Mouse (Mus musculus) megakaryocyte progenitor cell, adult 5-6 weeks (primary cell): ENCODE data around the gene Ptx4. TPM values are rescaled to one million over a fixed set of nuclear protein-coding genes. Genes with fewer than 3 reads are reported as not detected.

Experiments
- ATAC-seq: replicated peaks from 2 replicates; pipeline ENCODE4 v1.8.0; 2016; ENCODE audit warnings: mild to moderate bottlenecking, moderate TSS enrichment, inconsistent platforms; ENCODE audit not compliant: poor library complexity
- total RNA-seq, 2 experiments: library from RNA; stranded (forward) in 1 of 2; stranded (reverse) in 1 of 2; fragments of 157-497, 149-512 nt in 1 of 2; fragments of 200-1000 nt in 1 of 2; gene quantifications; 2 replicates each; pipeline versions ENCODE4 v1.2.3 to v1.2.4; 2015 to 2017

The Ptx4 gene
- not detected in 2 replicates for total RNA-seq (2015)
- total RNA-seq (2017) = not detected in 2 replicates

GRCm38 (mm10) chr17:25120406-25120805, at the start of gene Ptx4:
Gene Ptx4 (plus strand): TSS chr17:25120760.
- no peak for ATAC-seq

- ATAC-seq = no peak
Observed at GRCm38 (mm10) chr17:25076906-25077305, 43.7 kb upstream of the Ptx4 start.

- peak; percentile 42; the same call in 1 of the 2 replicates for ATAC-seq
Observed at GRCm38 (mm10) chr17:25077771-25078372, 42.7 kb upstream of the Ptx4 start.

GRCm38 (mm10) chr17:25080210-25080609, 40.4 kb upstream of the Ptx4 start:
- ATAC-seq = no peak

- no peak for ATAC-seq
Observed at GRCm38 (mm10) chr17:25080960-25081381, 39.6 kb upstream of the Ptx4 start.

GRCm38 (mm10) chr17:25082081-25082847, 38.3 kb upstream of the Ptx4 start:
- ATAC-seq = no peak

GRCm38 (mm10) chr17:25082887-25083286, 37.7 kb upstream of the Ptx4 start:
- ATAC-seq = no peak

DNA sequence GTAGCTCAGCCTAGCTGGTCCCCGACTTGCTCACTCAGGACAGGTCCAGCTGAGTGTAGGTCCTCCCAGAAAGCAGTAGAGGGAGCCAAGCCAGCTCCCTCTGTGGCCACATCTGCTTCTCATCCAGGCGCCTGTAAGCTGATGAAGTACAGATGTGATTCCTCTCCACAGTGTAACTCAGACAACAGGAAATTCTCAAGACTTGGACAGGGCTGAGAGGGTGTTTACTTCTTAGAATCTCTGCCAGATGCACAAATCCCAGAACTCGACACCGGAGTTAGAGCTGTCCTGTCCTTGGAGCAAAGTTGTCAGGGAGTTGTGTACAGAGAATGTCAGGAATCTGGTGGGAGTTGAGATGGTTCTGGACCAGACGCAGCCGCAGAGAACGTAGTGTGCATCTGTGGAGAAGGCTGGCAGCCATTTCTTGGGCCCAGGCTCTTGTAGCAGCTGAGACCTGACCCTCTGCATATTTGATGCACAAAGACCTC, 37.1 kb upstream of the Ptx4 start, which contains the start of gene Tmem204:
Tmem204 (minus strand) TSS at position 148 of the 488 bp plus-strand sequence.
- ATAC-seq = peak; percentile 23; the same call in 1 of the 2 replicates

DNA sequence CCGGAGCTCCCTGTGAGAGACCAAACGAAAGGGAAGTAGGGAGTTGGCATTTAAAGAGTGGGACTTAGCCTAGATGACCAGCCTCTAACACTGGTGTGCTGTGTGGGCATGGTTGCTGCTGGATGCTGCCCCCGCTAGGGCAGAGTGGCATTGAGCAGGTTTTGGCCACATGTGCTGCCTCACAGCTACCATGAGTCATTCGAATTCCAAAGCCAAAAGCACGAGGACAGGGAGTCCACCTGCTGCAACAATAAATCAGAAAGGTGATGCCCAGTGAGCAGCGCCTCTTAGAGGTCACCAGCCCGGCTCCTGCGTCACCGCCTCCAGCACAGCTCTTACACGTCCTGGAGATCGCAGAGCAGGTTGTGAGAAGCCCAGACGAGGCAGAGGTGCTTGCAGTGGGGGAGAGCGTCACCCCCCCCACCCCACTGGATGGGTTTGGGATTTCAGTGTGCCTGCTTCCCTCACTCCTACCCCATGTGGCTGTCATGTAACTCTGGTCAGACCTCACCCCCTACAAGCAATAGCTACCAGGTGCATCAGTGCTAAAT, 35.6 kb upstream of the Ptx4 start:
- no peak for ATAC-seq

DNA sequence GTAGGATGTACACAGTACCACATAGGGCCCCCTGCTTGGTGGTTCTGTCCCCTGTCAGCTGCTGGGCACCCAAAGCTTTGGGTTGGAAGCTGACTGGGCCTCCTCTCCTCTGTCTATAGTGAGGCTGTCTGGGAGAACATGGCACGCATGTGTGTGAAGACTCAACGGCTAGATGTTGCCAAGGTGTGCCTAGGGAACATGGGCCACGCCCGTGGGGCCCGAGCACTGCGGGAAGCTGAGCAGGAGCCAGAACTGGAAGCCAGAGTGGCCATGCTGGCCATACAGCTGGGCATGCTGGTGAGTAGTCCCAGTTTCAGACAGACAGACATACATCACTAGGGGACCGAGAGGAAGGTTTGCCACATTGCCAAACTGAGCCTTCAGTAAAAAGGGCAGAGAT, 33.8 kb upstream of the Ptx4 start:
- no peak for ATAC-seq

DNA sequence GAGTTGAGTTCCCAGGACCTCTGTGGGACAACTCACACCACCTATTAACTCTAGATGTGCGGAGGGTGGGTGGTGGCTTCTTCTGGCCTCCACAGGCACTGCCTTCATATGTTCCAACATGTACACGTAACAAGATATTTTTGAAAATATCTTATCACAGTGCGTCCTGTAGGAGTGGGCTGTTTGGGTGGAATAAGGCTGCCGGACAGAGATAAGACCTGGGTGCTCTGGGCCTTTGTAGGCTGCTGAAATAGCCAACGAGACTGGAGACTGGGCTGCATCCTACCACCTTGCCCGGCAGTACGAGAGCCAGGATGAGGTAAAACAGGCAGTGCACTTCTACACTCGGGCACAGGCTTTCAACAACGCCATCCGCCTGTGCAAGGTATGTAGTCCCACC, 31.4 kb upstream of the Ptx4 start:
- ATAC-seq = peak; percentile 85

- no peak for ATAC-seq
Observed at GRCm38 (mm10) chr17:25090450-25090849, 30.1 kb upstream of the Ptx4 start.

DNA sequence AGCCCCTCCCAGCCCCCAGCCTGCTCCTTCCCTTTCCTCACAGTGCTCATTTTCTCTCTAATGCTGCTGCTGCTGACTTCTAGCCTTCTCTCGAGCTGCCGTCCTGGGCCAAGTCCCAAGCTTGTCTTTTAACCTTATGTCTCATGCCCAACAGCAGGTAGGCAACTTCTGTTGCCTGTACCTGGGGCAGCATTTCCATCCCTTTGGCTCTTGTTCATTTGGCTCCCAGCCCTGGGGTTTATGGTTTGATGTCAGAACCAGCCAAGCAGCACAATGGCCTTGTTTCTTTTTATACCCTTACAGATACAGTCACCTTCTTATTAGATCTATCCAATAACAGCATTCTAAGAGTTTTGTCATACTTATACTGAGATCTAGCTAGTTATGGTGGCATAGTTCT, 24.3 kb upstream of the Ptx4 start:
- ATAC-seq = no peak

- ATAC-seq = no peak
Observed at GRCm38 (mm10) chr17:25100052-25100451, 20.5 kb upstream of the Ptx4 start.

- ATAC-seq = no peak
Observed at GRCm38 (mm10) chr17:25101338-25101737, 19.2 kb upstream of the Ptx4 start.

GRCm38 (mm10) chr17:25107786-25108185, 12.8 kb upstream of the Ptx4 start:
- ATAC-seq = no peak

GRCm38 (mm10) chr17:25109578-25109977, 11.0 kb upstream of the Ptx4 start:
- ATAC-seq = peak; percentile 81

- no peak for ATAC-seq
Observed at GRCm38 (mm10) chr17:25110590-25110989, 10.0 kb upstream of the Ptx4 start.

DNA sequence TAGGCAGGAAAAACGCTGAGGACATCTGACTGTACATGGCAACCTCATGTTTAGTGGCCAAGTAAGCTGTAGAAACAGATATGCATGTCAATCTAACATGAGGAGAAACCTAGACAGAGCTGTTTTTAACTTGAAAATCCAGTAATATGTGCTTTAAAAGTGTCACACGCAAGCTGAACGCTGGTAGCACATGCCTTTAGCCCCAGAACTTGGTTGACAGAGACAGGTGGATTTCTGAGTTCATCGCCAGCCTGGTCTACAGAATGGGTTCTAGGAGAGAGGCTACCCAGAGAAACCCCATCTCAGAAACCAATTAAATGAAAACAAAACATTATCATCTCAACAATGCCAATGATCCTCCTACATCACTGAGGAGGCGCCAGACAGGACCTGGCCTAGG, 9.3 kb upstream of the Ptx4 start:
- no peak for ATAC-seq

GRCm38 (mm10) chr17:25111739-25112422, 8.7 kb upstream of the Ptx4 start:
- no peak for ATAC-seq

- ATAC-seq = no peak
Observed at GRCm38 (mm10) chr17:25112423-25112810, 8.1 kb upstream of the Ptx4 start.
